Mouse (Mus musculus) forebrain, embryonic 13.5 days (tissue): ENCODE measurements around the gene Atoh8. TPM values are rescaled to one million over a fixed set of nuclear protein-coding genes. Genes with fewer than 3 reads are reported as not detected.
A peak's percentile ranks its signal among the peaks of the same experiment; 100 is the strongest.

Source experiments
- ATAC-seq: fragments of 200-750 bp; cut with Nextera tagmentation; 2 replicates; pipeline ENCODE4 v1.8.0; 2017
- H3K27ac ChIP-seq: fragments of 300-500 bp; sonication (generic); 2 replicates; pipeline ENCODE4 v1.5.1; 2015; ENCODE audit warnings: inconsistent platforms, mild to moderate bottlenecking, moderate library complexity
- H3K27me3 ChIP-seq: fragments of 300-500 bp; sonication (generic); 2 replicates; pipeline ENCODE4 v1.6.1; 2015; ENCODE audit warnings: mild to moderate bottlenecking, inconsistent platforms
- H3K36me3 ChIP-seq: fragments of 300-500 bp; sonication (generic); 2 replicates; pipeline ENCODE4 v1.6.1; 2015; ENCODE audit warnings: mild to moderate bottlenecking, inconsistent platforms; ENCODE audit not compliant: poor library complexity, severe bottlenecking
- H3K4me1 ChIP-seq: fragments of 300-500 bp; sonication (generic); 2 replicates; pipeline ENCODE4 v1.6.1; 2015; ENCODE audit warnings: inconsistent platforms
- H3K4me2 ChIP-seq: fragments of 300-500 bp; sonication (generic); 2 replicates; pipeline ENCODE4 v1.6.1; 2015; ENCODE audit warnings: inconsistent platforms, mild to moderate bottlenecking, moderate library complexity
- H3K4me3 ChIP-seq: fragments of 300-500 bp; sonication (generic); 2 replicates; pipeline ENCODE4 v1.5.1; 2015; ENCODE audit warnings: mild to moderate bottlenecking, inconsistent platforms
- H3K9ac ChIP-seq: fragments of 300-500 bp; sonication (generic); 2 replicates; pipeline ENCODE4 v1.6.1; 2015; ENCODE audit warnings: mild to moderate bottlenecking, inconsistent platforms
- H3K9me3 ChIP-seq: fragments of 300-500 bp; sonication (generic); replicated peaks from 2 replicates; pipeline ENCODE4 v1.6.1; 2016; ENCODE audit warnings: inconsistent platforms
- WGBS: fragments of 180-500 bp; shearing (Covaris S2); methylation state at CpG from one replicate; pipeline ENCODE4 v1.1.7; 2015; 5-methylcytosine and 5-hydroxymethylcytosine counted together
- polyA plus RNA-seq: library from polyadenylated mRNA; unstranded; fragments of >200 nt; fragmentation: Nextera tagmentation; extraction: Ambion mirVana; gene quantifications from 2 replicates; pipeline ENCODE4 v1.2.1, GENCODE M21; 2015

Atoh8 gene
- polyA plus RNA-seq, 1 experiment from 2014 or later = 2.9 TPM

GRCm38 (mm10) chr6:72179562-72180502 is 55.5 kb downstream of the Atoh8 start:
- Histone ChIP-seq H3K4me1 (0 out of 2 replicates have a peak, but pooled peaks cover 3% of the 10 kb centered on the region), H3K27ac (no peak overlapping the region), H3K4me2 (no peak overlapping the region), H3K4me3 (no peak overlapping the region), H3K27me3 (peaks cover 7% of the 10 kb centered on the region), H3K9me3 (no peaks in the 10 kb centered on the region), H3K36me3 (no peaks in the 10 kb centered on the region), H3K9ac (no peak overlapping the region)
- no peak for ATAC-seq
- 87% methylated on average over 12 of the region's 12 CpGs for whole genome bisulfite sequencing

- Histone ChIP-seq H3K4me1 (0 out of 2 replicates have a peak, but pooled peaks cover 3% of the 10 kb centered on the region), H3K36me3 (no peaks in the 10 kb centered on the region), H3K9me3 (no peaks in the 10 kb centered on the region), H3K9ac (no peak overlapping the region), H3K4me3 (no peak overlapping the region), H3K27me3 (no peaks in the 10 kb centered on the region), H3K27ac (no peak overlapping the region), H3K4me2 (no peak overlapping the region)
- ATAC-seq = no peak
- WGBS = 94% methylated on average over 3 of the region's 3 CpGs
These were observed 56.4 kb downstream of the Atoh8 start for GRCm38 (mm10) chr6:72179006-72179405.

- no peaks in the 10 kb centered on the region for H3K36me3 ChIP-seq
- no peaks in the 10 kb centered on the region for H3K27me3 ChIP-seq
- H3K4me1 ChIP-seq = no peaks in the 10 kb centered on the region
- 74% methylated on average over 3 of the region's 3 CpGs for WGBS
- H3K27ac ChIP-seq = no peak overlapping the region
- no peak for ATAC-seq
- no peaks in the 10 kb centered on the region for H3K9me3 ChIP-seq
- H3K4me3 ChIP-seq = no peak overlapping the region
- H3K4me2 ChIP-seq = no peak overlapping the region
- no peak overlapping the region for H3K9ac ChIP-seq
These were observed 58.0 kb downstream of the Atoh8 start for GRCm38 (mm10) chr6:72177417-72177816.

DNA sequence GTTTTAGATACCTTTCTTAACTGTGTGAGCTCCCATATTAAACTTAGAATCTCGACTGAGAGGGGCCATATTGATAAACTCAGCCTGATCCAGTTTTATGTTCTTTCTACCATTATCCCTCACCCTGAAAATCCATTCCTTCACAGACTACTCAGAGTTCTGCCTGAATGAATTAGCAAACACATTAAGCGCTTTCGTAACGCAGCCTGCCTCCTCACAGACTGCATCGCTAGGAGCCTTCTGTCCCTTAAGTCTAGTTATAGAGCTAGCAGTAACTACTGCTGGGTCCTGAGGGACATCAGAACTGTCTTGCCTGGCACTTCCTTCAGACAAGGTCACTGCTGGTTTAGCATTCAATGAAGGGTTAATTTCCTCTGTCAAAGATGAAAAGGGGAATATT is 59.4 kb downstream of the Atoh8 start:
- no peak overlapping the region for H3K27ac ChIP-seq
- no peak overlapping the region for H3K4me3 ChIP-seq
- H3K9ac ChIP-seq = no peak overlapping the region
- no peak for ATAC-seq
- WGBS = 65% methylated on average over 5 of the region's 5 CpGs
- no peak overlapping the region for H3K4me2 ChIP-seq
- H3K9me3 ChIP-seq = no peaks in the 10 kb centered on the region
- H3K36me3 ChIP-seq = no peaks in the 10 kb centered on the region
- no peaks in the 10 kb centered on the region for H3K4me1 ChIP-seq
- no peaks in the 10 kb centered on the region for H3K27me3 ChIP-seq

- H3K9ac ChIP-seq = no peak overlapping the region
- no peaks in the 10 kb centered on the region for H3K9me3 ChIP-seq
- no peak overlapping the region for H3K27ac ChIP-seq
- no peaks in the 10 kb centered on the region for H3K27me3 ChIP-seq
- no peaks in the 10 kb centered on the region for H3K4me1 ChIP-seq
- no peak overlapping the region for H3K4me2 ChIP-seq
- no peaks in the 10 kb centered on the region for H3K36me3 ChIP-seq
- WGBS = 48% methylated on average over 3 of the region's 3 CpGs
- H3K4me3 ChIP-seq = no peak overlapping the region
- ATAC-seq = no peak
These were observed 60.0 kb downstream of the Atoh8 start for GRCm38 (mm10) chr6:72175419-72175818.

GRCm38 (mm10) chr6:72173350-72173749 is 62.0 kb downstream of the Atoh8 start:
- no peak overlapping the region for H3K9ac ChIP-seq
- H3K4me3 ChIP-seq = no peak overlapping the region
- no peaks in the 10 kb centered on the region for H3K27me3 ChIP-seq
- H3K27ac ChIP-seq = no peak overlapping the region
- no peak for ATAC-seq
- no peaks in the 10 kb centered on the region for H3K4me1 ChIP-seq
- H3K4me2 ChIP-seq = no peak overlapping the region
- no peaks in the 10 kb centered on the region for H3K36me3 ChIP-seq
- H3K9me3 ChIP-seq = no peaks in the 10 kb centered on the region
- 90% methylated on average over 1 of the region's 1 CpGs for WGBS

DNA sequence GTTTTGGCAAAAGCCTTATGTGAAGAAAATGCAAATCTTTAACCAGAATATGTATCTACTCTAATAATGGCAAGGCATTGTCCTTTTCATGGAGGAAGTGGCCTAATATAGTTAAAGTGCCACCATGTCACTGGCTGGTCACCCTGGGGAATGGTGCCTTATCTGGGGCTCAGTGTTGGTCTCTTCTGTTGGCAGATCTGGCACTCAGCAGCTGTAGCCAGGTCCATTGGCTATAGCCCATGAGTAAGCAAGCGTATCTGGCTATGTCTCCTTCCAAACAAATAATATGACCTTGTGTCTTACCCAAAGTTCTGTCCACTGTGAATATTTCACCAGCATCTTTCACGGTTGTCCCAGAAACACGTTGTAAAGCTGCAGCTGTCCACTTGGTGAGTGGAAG is 64.0 kb downstream of the Atoh8 start:
- Histone ChIP-seq H3K4me3 (no peak overlapping the region), H3K9me3 (no peaks in the 10 kb centered on the region), H3K27ac (no peak overlapping the region), H3K9ac (no peak overlapping the region), H3K4me2 (no peak overlapping the region), H3K36me3 (no peaks in the 10 kb centered on the region), H3K27me3 (no peaks in the 10 kb centered on the region), H3K4me1 (no peaks in the 10 kb centered on the region)
- WGBS = 85% methylated on average over 3 of the region's 3 CpGs
- no peak for ATAC-seq

GRCm38 (mm10) chr6:72165907-72166306 is 69.5 kb downstream of the Atoh8 start:
- Histone ChIP-seq H3K27me3 (no peaks in the 10 kb centered on the region), H3K9ac (no peak overlapping the region), H3K36me3 (no peaks in the 10 kb centered on the region), H3K4me2 (no peak overlapping the region), H3K9me3 (no peaks in the 10 kb centered on the region), H3K4me1 (peaks cover 4% of the 10 kb centered on the region; the same call in 1 of the 2 replicates), H3K27ac (no peak overlapping the region), H3K4me3 (no peak overlapping the region)
- 40% methylated on average over 2 of the region's 2 CpGs for WGBS
- no peak for ATAC-seq

DNA sequence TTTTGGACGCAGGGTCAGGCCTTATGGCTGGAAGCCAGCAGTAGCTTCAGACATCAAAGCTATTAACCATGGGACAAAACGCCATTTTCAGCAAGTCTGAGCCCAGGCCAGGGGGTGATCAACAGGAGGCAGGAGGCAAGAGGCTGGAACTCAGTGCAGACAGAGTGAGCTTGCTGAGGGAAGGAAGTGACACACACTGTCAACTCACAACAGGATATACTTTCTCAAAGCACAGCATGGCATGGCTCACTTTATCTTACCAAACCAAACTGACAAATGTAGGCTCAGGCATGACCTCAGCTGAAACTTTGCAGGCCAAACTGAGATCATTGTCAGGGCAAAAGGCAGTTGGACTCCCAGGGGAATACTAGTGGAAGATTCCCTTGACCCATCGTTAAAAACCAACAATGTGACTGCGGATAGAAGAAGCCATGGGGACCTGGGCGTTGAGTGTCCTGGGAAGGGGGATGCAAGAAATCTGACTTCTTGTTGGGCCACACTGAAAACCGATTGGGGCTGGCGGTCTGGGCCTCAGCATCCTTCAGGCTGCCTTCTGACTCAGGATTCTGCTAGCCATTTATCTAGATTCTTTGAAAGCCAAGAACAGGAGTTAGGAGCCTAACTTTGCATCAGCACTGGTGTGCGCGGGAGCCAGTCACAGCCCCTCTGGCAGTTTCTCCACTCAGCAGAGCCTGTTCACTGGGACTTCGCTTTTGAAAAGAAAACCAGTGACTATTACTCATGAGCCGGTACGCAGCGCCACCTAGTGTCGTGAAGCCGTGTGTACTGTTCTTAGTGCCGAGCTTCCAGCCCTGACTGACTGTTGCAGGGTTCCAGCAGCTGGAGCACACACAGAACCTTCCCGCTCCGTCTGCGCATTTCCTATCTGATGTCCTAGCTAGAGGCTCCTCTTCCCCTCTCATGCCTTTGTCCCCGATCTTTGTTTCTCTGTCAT is 70.8 kb downstream of the Atoh8 start:
- Histone ChIP-seq H3K4me2 (no peak overlapping the region), H3K4me3 (no peak overlapping the region), H3K27me3 (no peaks in the 10 kb centered on the region), H3K27ac (no peak overlapping the region), H3K9me3 (no peaks in the 10 kb centered on the region), H3K36me3 (no peaks in the 10 kb centered on the region), H3K9ac (no peak overlapping the region), H3K4me1 (peaks cover 4% of the 10 kb centered on the region; the same call in 1 of the 2 replicates)
- 21% methylated on average over 20 of the region's 20 CpGs for WGBS
- peak; percentile 97 for ATAC-seq

- H3K4me3 ChIP-seq = no peak overlapping the region
- H3K36me3 ChIP-seq = no peaks in the 10 kb centered on the region
These were observed 73.1 kb downstream of the Atoh8 start for GRCm38 (mm10) chr6:72162155-72162890.

GRCm38 (mm10) chr6:72161751-72162150 is 73.6 kb downstream of the Atoh8 start:
- Histone ChIP-seq H3K27me3 (no peaks in the 10 kb centered on the region), H3K27ac (no peak overlapping the region), H3K4me3 (no peak overlapping the region), H3K9ac (no peak overlapping the region), H3K9me3 (no peaks in the 10 kb centered on the region), H3K36me3 (no peaks in the 10 kb centered on the region), H3K4me1 (peaks cover 4% of the 10 kb centered on the region; the same call in 1 of the 2 replicates), H3K4me2 (no peak overlapping the region)
- 88% methylated on average over 5 of the region's 5 CpGs for WGBS
- ATAC-seq = no peak

More at GRCm38 (mm10) chr6:72162155-72162890, 73.1 kb downstream of the Atoh8 start:
- no peak for ATAC-seq
- H3K4me1 ChIP-seq = peaks cover 4% of the 10 kb centered on the region; the same call in 1 of the 2 replicates
- H3K4me2 ChIP-seq = no peak overlapping the region
- no peaks in the 10 kb centered on the region for H3K9me3 ChIP-seq
- H3K27me3 ChIP-seq = no peaks in the 10 kb centered on the region
- WGBS = 78% methylated on average over 19 of the region's 19 CpGs
- H3K27ac ChIP-seq = no peak overlapping the region
- no peak overlapping the region for H3K9ac ChIP-seq
